Mouse (Mus musculus) kidney, adult 2 months (tissue): ENCODE measurements around the gene Dpp9. TPM values are rescaled to one million over a fixed set of nuclear protein-coding genes. Genes with fewer than 3 reads are reported as not detected.
A peak's percentile ranks its signal among the peaks of the same experiment; 100 is the strongest.

ENCODE experiments used
- DNase-seq: peaks from one replicate; pipeline ENCODE4 v3.0.0; 2021
- H3K27ac ChIP-seq: fragments of 200-500 bp; 2 replicates; pipeline ENCODE4 v1.5.1; 2012; ENCODE audit warnings: low read depth, low read length, control low read depth, inconsistent platforms; ENCODE audit not compliant: insufficient read depth
- H3K27me3 ChIP-seq: fragments of 200-500 bp; replicated peaks from 2 replicates; pipeline ENCODE4 v1.6.1; 2012; ENCODE audit warnings: mild to moderate bottlenecking, moderate library complexity, low read length, inconsistent platforms; ENCODE audit not compliant: control insufficient read depth, insufficient read depth
- H3K36me3 ChIP-seq: fragments of 200-500 bp; 2 replicates; pipeline ENCODE4 v1.6.1; 2012; ENCODE audit warnings: mild to moderate bottlenecking, moderate library complexity, low read length, inconsistent platforms; ENCODE audit not compliant: control insufficient read depth, insufficient read depth
- H3K4me1 ChIP-seq: fragments of 200-500 bp; 2 replicates; pipeline ENCODE4 v1.6.1; 2011; ENCODE audit warnings: low read length; ENCODE audit not compliant: control insufficient read depth, insufficient read depth
- H3K4me3 ChIP-seq: fragments of 200-500 bp; 2 replicates; pipeline ENCODE4 v1.5.1; 2011; ENCODE audit warnings: mild to moderate bottlenecking, low read depth, low read length, control low read depth; ENCODE audit not compliant: insufficient read depth
- CTCF ChIP-seq: fragments of 200-500 bp; conservative IDR thresholded peaks from 2 replicates; pipeline ENCODE4 v1.5.1; 2011; ENCODE audit warnings: low read depth, mild to moderate bottlenecking, control low read depth, low read length, moderate library complexity, mixed read lengths; ENCODE audit not compliant: insufficient read depth, insufficient read length
- POLR2A ChIP-seq: fragments of 200-500 bp; IDR thresholded peaks from one replicate; pipeline ENCODE4 v1.6.1; 2011; ENCODE audit warnings: low read depth, low read length, control low read depth
- WGBS: fragments of 180-500 bp; shearing (Covaris S2); methylation state at CpG from one replicate; pipeline ENCODE4 v1.1.7; 2018; 5-methylcytosine and 5-hydroxymethylcytosine counted together
- polyA plus RNA-seq: library from polyadenylated mRNA; depleted of rRNA; stranded (reverse); fragments of >200 nt; gene quantifications from 2 replicates; pipeline ENCODE4 v1.2.3, GENCODE M21; 2012

The Dpp9 gene
- polyA plus RNA-seq, 1 experiment: 35.6 TPM

DNA sequence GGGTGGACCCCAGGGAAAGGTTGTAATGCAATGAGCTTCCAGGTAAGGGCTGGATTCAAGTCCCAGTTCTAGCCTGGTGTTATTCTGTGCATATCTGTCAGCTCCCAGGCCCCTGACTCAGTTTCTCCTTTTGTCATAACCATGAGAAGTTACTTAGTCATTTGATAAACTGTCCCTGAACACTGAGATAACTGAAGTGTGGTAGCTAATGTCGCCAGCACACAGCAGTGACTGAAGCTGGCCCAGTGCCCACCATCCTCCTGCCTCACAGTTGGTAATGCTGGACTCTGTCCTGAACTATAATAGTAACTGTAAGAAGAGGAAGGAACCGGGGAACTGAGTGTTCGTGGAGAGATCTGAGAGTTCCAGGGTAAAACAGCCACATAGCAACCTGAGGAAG lies 54.2 kb downstream of the Dpp9 start:
- TF ChIP-seq CTCF (no peak), POLR2A (no peak)
- DNase-seq: no peak
- 67% methylated on average over 3 of the region's 3 CpGs for WGBS

DNA sequence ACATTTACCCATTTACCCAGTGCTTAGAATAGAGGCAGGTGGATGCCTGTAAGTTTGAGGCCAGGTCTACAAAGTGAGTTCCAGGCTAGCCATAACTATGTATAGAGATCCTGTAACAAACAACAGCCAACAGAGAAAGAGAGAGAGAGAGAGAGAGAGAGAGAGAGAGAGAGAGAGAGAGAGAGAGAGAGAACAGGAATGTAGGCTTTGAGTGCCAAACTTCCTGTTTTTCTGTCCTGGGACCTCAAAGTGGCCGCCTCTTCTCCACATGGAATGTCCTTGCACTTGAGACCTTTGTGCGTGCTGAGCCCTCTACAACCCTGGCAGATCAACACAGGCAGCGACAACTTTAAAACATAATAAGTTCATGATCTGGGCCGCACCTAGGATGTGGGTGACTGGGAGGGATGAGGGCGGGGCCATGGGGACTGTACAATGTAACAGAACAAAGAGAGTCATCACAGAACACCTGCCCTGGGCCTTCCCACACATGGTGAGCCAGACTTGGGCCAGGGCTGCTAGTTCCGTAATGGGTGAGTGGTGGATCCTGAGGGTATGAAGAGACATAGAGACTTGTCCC lies 55.1 kb downstream of the Dpp9 start:
- no peak overlapping the region for H3K27ac ChIP-seq
- WGBS: 72% methylated on average over 6 of the region's 6 CpGs

More for the DNA sequence above, 54.2 kb downstream of the Dpp9 start:
- Histone ChIP-seq H3K27me3 (no peaks in the 10 kb centered on the region), H3K27ac (no peak overlapping the region), H3K4me1 (no peaks in the 10 kb centered on the region), H3K36me3 (no peaks in the 10 kb centered on the region), H3K4me3 (no peak overlapping the region)

DNA sequence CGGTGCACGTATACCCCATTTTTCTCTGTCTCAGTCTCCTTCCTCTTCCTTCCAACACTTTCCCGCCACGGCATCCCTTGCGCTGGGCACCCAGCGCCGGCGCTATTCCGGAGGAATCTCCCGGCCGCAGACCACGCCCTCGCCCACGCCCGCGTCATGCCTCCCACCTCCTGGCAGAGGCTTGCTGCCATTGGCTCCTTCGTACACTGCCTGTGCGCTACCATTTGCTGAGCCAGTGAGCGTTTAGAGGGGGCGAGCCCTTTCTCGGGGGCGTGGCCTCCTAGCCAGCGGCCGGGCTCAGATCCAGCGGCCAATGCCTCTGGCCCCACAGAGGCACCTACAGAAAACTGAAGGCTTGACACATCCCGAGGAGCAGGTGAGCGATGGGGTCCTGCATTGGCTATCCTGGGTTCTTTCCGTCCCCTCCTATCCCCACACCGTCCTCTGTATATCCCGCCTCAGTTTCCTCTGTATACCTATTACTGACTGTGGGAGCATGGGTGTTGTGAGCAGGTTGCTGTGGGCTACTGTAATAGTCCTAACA lies 56.4 kb downstream of the Dpp9 start, which contains the start of gene Tnfaip8l1:
TSS of gene Tnfaip8l1 (plus strand) at position 247 of the 544 bp plus-strand sequence.
- peak within 1 kb of the TSS; percentile 40 for H3K4me3 ChIP-seq
- no peak within 1 kb of the TSS for H3K27ac ChIP-seq
- H3K27me3 ChIP-seq: no peaks in the 10 kb centered on the region
- H3K36me3 ChIP-seq: no peaks in the 10 kb centered on the region
- DNase-seq: peak; percentile 98
- no peaks in the 10 kb centered on the region for H3K4me1 ChIP-seq
- 3% methylated on average over 30 of the region's 30 CpGs for WGBS
- TF ChIP-seq POLR2A: no peak
- TF ChIP-seq CTCF: no peak

More for the DNA sequence above, 55.1 kb downstream of the Dpp9 start:
- no peaks in the 10 kb centered on the region for H3K27me3 ChIP-seq
- no peak for TF ChIP-seq CTCF
- no peak for TF ChIP-seq POLR2A
- H3K36me3 ChIP-seq: no peaks in the 10 kb centered on the region
- no peak overlapping the region for H3K4me3 ChIP-seq
- no peaks in the 10 kb centered on the region for H3K4me1 ChIP-seq
- DNase-seq: peak; percentile 10

DNA sequence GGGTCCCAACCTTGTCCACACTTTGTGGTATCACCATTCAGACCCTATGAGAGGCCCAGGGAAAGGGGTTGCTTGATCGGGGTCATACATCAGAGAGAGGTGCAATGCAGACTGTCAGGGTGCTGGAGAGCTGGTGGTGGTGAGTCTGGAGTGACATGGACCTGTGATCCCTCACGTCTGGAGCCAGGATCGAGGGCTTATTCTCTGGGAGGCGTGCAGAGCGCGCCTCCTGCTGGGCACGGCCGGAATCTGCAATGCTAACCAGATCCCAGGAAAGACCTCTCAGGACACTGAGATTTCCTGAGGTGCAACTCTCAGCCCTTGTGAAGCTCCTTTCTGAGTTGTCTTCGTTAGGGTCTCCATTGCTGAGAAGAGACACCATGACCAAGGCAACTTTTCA lies 59.0 kb downstream of the Dpp9 start:
- H3K4me3 ChIP-seq: no peak overlapping the region
- no peaks in the 10 kb centered on the region for H3K36me3 ChIP-seq
- WGBS: 3% methylated on average over 9 of the region's 9 CpGs
- DNase-seq: peak; percentile 78
- TF ChIP-seq POLR2A (no peak), CTCF (peak; percentile 89)
- no peaks in the 10 kb centered on the region for H3K27me3 ChIP-seq
- H3K4me1 ChIP-seq: no peaks in the 10 kb centered on the region
- no peak overlapping the region for H3K27ac ChIP-seq

DNA sequence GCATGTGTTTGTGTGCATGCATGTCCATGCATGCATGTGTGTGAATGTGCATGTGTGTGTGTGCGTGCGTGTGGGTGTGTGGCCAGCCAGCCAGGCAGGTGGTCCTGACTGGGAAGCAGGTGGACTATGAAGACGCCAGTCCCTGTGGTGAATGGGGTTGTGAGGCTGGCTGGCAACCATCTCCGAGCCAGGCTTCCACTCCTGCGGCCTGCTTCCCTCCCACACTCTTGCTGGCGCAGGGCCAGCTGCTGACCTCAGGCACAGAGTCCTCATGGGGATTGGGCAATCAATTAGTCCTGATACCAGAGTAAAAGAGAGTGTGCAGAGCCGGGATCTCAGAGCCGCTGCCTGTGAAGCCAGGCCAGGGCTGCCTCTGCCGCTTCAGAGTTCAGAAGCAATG lies 65.1 kb downstream of the Dpp9 start:
- 29% methylated on average over 9 of the region's 9 CpGs for WGBS
- no peak for TF ChIP-seq CTCF
- TF ChIP-seq POLR2A: no peak
- peak; percentile 51 for DNase-seq
- H3K4me3 ChIP-seq: no peak overlapping the region
- no peaks in the 10 kb centered on the region for H3K36me3 ChIP-seq
- H3K27ac ChIP-seq: no peak overlapping the region
- no peaks in the 10 kb centered on the region for H3K4me1 ChIP-seq
- no peaks in the 10 kb centered on the region for H3K27me3 ChIP-seq

DNA sequence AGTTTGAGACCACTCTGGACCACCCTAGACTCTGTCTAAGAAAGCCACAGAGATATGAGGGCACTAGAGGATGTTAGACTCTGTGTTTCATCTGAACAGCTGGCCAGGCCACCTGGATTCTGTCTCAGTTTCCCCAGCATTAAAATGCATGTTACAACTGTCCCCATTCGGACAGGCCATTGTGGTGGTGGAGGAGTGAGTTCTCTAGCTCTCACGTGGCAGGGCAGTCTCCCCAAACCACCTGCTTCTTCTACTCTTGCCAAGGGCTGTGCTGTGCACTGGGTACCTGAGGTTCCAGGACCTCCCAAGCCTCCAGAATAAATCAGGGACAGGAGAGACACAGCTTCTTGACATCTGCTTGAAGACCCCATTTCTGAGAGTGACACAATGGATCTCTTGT lies 68.8 kb downstream of the Dpp9 start:
- DNase-seq: no peak
- no peak overlapping the region for H3K4me3 ChIP-seq
- no peak for TF ChIP-seq POLR2A
- no peak for TF ChIP-seq CTCF
- WGBS: 37% methylated on average over 2 of the region's 2 CpGs
- no peaks in the 10 kb centered on the region for H3K27me3 ChIP-seq
- H3K27ac ChIP-seq: no peak overlapping the region
- H3K36me3 ChIP-seq: no peaks in the 10 kb centered on the region
- no peaks in the 10 kb centered on the region for H3K4me1 ChIP-seq

DNA sequence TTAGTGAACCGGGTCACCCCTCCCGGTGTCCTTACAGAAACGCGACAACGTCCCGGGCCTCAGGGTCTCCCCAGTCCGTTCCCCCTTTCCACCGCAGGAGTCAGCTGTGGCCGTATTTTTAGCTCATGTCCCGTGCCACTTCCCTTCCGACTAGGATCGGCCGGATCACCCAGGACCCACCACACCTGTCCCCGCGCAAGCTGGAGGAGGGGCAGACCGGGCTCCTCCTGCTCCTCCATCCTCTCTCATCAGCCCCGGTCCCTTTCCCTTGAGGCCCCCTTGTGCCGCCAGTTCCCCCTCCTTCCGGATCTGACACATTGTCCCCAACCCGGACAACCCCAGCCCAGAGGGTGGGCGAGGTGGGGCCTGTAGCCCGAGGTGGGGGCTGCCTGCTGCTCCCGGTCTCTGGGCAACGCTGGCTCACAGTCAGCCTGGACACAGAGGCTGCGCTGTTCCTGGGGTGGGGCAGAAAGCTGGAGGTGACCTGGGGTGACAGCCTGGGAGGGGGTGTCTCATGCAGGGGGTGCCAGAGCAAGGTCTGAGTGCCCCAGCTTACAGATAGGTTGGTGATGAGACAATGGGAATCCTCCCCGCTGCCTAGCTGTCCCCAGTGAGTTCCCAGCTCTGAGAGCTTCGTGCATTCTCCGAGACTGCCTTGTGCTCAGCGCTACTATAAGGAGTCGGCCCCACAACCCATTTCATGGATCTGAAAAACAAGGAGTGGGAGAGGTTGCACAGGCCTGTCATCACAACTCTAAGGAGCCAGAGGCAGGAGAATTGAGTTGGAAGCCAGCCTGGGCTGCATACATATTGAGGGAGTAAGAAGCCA lies 69.7 kb downstream of the Dpp9 start:
- H3K27ac ChIP-seq: no peak overlapping the region
- H3K27me3 ChIP-seq: no peaks in the 10 kb centered on the region
- H3K4me3 ChIP-seq: no peak overlapping the region
- H3K4me1 ChIP-seq: no peaks in the 10 kb centered on the region
- H3K36me3 ChIP-seq: no peaks in the 10 kb centered on the region
- no peak for DNase-seq
- no peak for TF ChIP-seq CTCF
- TF ChIP-seq POLR2A: no peak
- 6% methylated on average over 30 of the region's 30 CpGs for whole genome bisulfite sequencing
